Mouse (Mus musculus) intestine, embryonic 16.5 days (tissue): Measurements from ENCODE around the gene Kdm5b. TPM values are rescaled to one million over a fixed set of nuclear protein-coding genes. Genes with fewer than 3 reads are reported as not detected.
"Not testable (repeated sequence)": the region's sequence is repeated elsewhere in the genome, so short reads cannot be mapped to it uniquely, and the experiment has no call there.

Experiments
- ATAC-seq: fragments of 200-750 bp; cut with Nextera tagmentation; 2 replicates; pipeline ENCODE4 v1.8.0; 2017; ENCODE audit warnings: moderate TSS enrichment, moderate library complexity
- H3K27ac ChIP-seq: fragments of 300-500 bp; sonication (generic); 2 replicates; pipeline ENCODE4 v1.5.1; 2014; ENCODE audit warnings: mild to moderate bottlenecking, low read length
- H3K27me3 ChIP-seq: fragments of 300-500 bp; sonication (generic); replicated peaks from 2 replicates; pipeline ENCODE4 v1.6.1; 2014; ENCODE audit warnings: low read length, control low read depth, mixed read lengths; ENCODE audit not compliant: control insufficient read depth, insufficient read depth
- H3K36me3 ChIP-seq: fragments of 300-500 bp; sonication (generic); 2 replicates; pipeline ENCODE4 v1.6.1; 2014; ENCODE audit warnings: low read length, control low read depth; ENCODE audit not compliant: control insufficient read depth, insufficient read depth
- H3K4me1 ChIP-seq: fragments of 300-500 bp; sonication (generic); 2 replicates; pipeline ENCODE4 v1.6.1; 2014; ENCODE audit warnings: low read length, control low read depth, mixed read lengths; ENCODE audit not compliant: control insufficient read depth, insufficient read depth
- H3K4me2 ChIP-seq: fragments of 300-500 bp; sonication (generic); 2 replicates; pipeline ENCODE4 v1.6.1; 2014; ENCODE audit warnings: low read depth, low read length, control low read depth
- H3K4me3 ChIP-seq: fragments of 300-500 bp; sonication (generic); 2 replicates; pipeline ENCODE4 v1.5.1; 2014; ENCODE audit warnings: mild to moderate bottlenecking, low read length
- H3K9ac ChIP-seq: fragments of 300-500 bp; sonication (generic); 2 replicates; pipeline ENCODE4 v1.6.1; 2014; ENCODE audit warnings: low read depth, low read length
- H3K9me3 ChIP-seq: fragments of 300-500 bp; sonication (generic); 2 replicates; pipeline ENCODE4 v1.6.1; 2016; ENCODE audit warnings: low read length, control low read depth; ENCODE audit not compliant: control insufficient read depth
- WGBS: fragments of 180-500 bp; shearing (Covaris S2); extraction: QIAGEN DNeasy Blood & Tissue Kit; methylation state at CpG from one replicate; pipeline ENCODE4 v1.1.7; 2014; 5-methylcytosine and 5-hydroxymethylcytosine counted together
- polyA plus RNA-seq: library from polyadenylated mRNA; unstranded; fragments of >200 nt; fragmentation: Nextera tagmentation; extraction: Ambion mirVana; gene quantifications from 2 replicates; pipeline ENCODE4 v1.2.1, GENCODE M21; 2015

Kdm5b gene
- polyA plus RNA-seq, 1 experiment from 2014 or later: 26.3 TPM

GRCm38 (mm10) chr1:134519201-134519600 is 40.8 kb upstream of the Kdm5b start:
- not testable (repeated sequence) for H3K9me3 ChIP-seq, H3K27ac ChIP-seq, ATAC-seq, H3K36me3 ChIP-seq, H3K4me2 ChIP-seq, H3K9ac ChIP-seq, H3K27me3 ChIP-seq, H3K4me3 ChIP-seq
- peaks cover 16% of the 10 kb centered on the region; the same call in 1 of the 2 replicates for H3K4me1 ChIP-seq
- 90% methylated on average over 5 of the region's 5 CpGs for WGBS

- ATAC-seq: no peak
- Histone ChIP-seq H3K9me3 (no peaks in the 10 kb centered on the region), H3K4me3 (no peak overlapping the region), H3K4me1 (peaks cover 16% of the 10 kb centered on the region; the same call in 1 of the 2 replicates), H3K27me3 (no peaks in the 10 kb centered on the region), H3K27ac (peak overlapping the region; percentile 4), H3K4me2 (no peak overlapping the region), H3K9ac (0 out of 2 replicates have a peak overlapping the region, but pooled peaks have one; percentile 2), H3K36me3 (no peaks in the 10 kb centered on the region)
- WGBS: 75% methylated on average over 8 of the region's 8 CpGs
Measured at GRCm38 (mm10) chr1:134520001-134520721, 39.8 kb upstream of the Kdm5b start.

- no peak overlapping the region for H3K9ac ChIP-seq
- no peak overlapping the region for H3K4me3 ChIP-seq
- H3K27ac ChIP-seq: peak overlapping the region; percentile 4
- peaks cover 16% of the 10 kb centered on the region; the same call in 1 of the 2 replicates for H3K4me1 ChIP-seq
- no peak overlapping the region for H3K4me2 ChIP-seq
- H3K9me3 ChIP-seq: no peaks in the 10 kb centered on the region
- H3K27me3 ChIP-seq: no peaks in the 10 kb centered on the region
- no peaks in the 10 kb centered on the region for H3K36me3 ChIP-seq
- WGBS: 61% methylated on average over 7 of the region's 7 CpGs
- peak; percentile 45 for ATAC-seq
Measured at GRCm38 (mm10) chr1:134521163-134521562, 38.8 kb upstream of the Kdm5b start.

- H3K4me1 ChIP-seq: peaks cover 21% of the 10 kb centered on the region
- H3K27me3 ChIP-seq: no peaks in the 10 kb centered on the region
- WGBS: 36% methylated on average over 2 of the region's 2 CpGs
- H3K4me2 ChIP-seq: no peak overlapping the region
- no peak for ATAC-seq
- no peaks in the 10 kb centered on the region for H3K36me3 ChIP-seq
- H3K4me3 ChIP-seq: no peak overlapping the region
- H3K9me3 ChIP-seq: no peaks in the 10 kb centered on the region
- no peak overlapping the region for H3K9ac ChIP-seq
- H3K27ac ChIP-seq: peak overlapping the region; percentile 54
Measured at GRCm38 (mm10) chr1:134522325-134522724, 37.6 kb upstream of the Kdm5b start.

GRCm38 (mm10) chr1:134524424-134524823 is 35.5 kb upstream of the Kdm5b start:
- no peaks in the 10 kb centered on the region for H3K27me3 ChIP-seq
- WGBS: 76% methylated on average over 5 of the region's 5 CpGs
- H3K9me3 ChIP-seq: no peaks in the 10 kb centered on the region
- ATAC-seq: no peak
- H3K27ac ChIP-seq: no peak overlapping the region
- no peak overlapping the region for H3K9ac ChIP-seq
- no peak overlapping the region for H3K4me3 ChIP-seq
- no peaks in the 10 kb centered on the region for H3K36me3 ChIP-seq
- H3K4me2 ChIP-seq: no peak overlapping the region
- H3K4me1 ChIP-seq: peaks cover 21% of the 10 kb centered on the region

- Histone ChIP-seq H3K27me3 (no peaks in the 10 kb centered on the region), H3K4me3 (no peak overlapping the region), H3K36me3 (no peaks in the 10 kb centered on the region), H3K4me2 (no peak overlapping the region), H3K4me1 (peaks cover 21% of the 10 kb centered on the region), H3K9ac (no peak overlapping the region), H3K27ac (no peak overlapping the region), H3K9me3 (no peaks in the 10 kb centered on the region)
- ATAC-seq: no peak
- 93% methylated on average over 1 of the region's 1 CpGs for WGBS
Measured at GRCm38 (mm10) chr1:134525015-134525414, 35.0 kb upstream of the Kdm5b start.

GRCm38 (mm10) chr1:134526752-134527151 is 33.2 kb upstream of the Kdm5b start:
- H3K4me2 ChIP-seq: no peak overlapping the region
- no peak overlapping the region for H3K9ac ChIP-seq
- H3K27ac ChIP-seq: peak overlapping the region; percentile 24; the same call in 1 of the 2 replicates
- H3K4me1 ChIP-seq: peaks cover 19% of the 10 kb centered on the region
- H3K9me3 ChIP-seq: no peaks in the 10 kb centered on the region
- H3K27me3 ChIP-seq: no peaks in the 10 kb centered on the region
- H3K36me3 ChIP-seq: no peaks in the 10 kb centered on the region
- H3K4me3 ChIP-seq: no peak overlapping the region
- peak; percentile 91 for ATAC-seq
- 39% methylated on average over 6 of the region's 6 CpGs for WGBS

- no peak overlapping the region for H3K9ac ChIP-seq
- H3K27me3 ChIP-seq: no peaks in the 10 kb centered on the region
- no peaks in the 10 kb centered on the region for H3K36me3 ChIP-seq
- peaks cover 8% of the 10 kb centered on the region; the same call in 1 of the 2 replicates for H3K4me1 ChIP-seq
- 77% methylated on average over 6 of the region's 6 CpGs for WGBS
- ATAC-seq: no peak
- no peak overlapping the region for H3K4me2 ChIP-seq
- no peak overlapping the region for H3K4me3 ChIP-seq
- no peak overlapping the region for H3K27ac ChIP-seq
- no peaks in the 10 kb centered on the region for H3K9me3 ChIP-seq
Measured at GRCm38 (mm10) chr1:134530618-134531017, 29.4 kb upstream of the Kdm5b start.

GRCm38 (mm10) chr1:134533710-134534109 is 26.3 kb upstream of the Kdm5b start:
- not testable (repeated sequence) for H3K4me1 ChIP-seq, H3K4me2 ChIP-seq, H3K9me3 ChIP-seq, ATAC-seq, H3K27ac ChIP-seq, H3K27me3 ChIP-seq, H3K4me3 ChIP-seq, H3K36me3 ChIP-seq, H3K9ac ChIP-seq
- WGBS: 87% methylated on average over 10 of the region's 10 CpGs

GRCm38 (mm10) chr1:134535054-134535453 is 24.9 kb upstream of the Kdm5b start:
- Histone ChIP-seq H3K9me3 (no peaks in the 10 kb centered on the region), H3K27me3 (no peaks in the 10 kb centered on the region), H3K9ac (no peak overlapping the region), H3K36me3 (no peaks in the 10 kb centered on the region), H3K4me2 (no peak overlapping the region), H3K4me1 (no peaks in the 10 kb centered on the region), H3K4me3 (no peak overlapping the region), H3K27ac (no peak overlapping the region)
- WGBS: 95% methylated on average over 1 of the region's 1 CpGs
- ATAC-seq: no peak
